Mouse (Mus musculus): ENCODE results near the gene Abcf3.

Abcf3 gene

GRCm38 (mm10) chr16:20548096-20548948, at the start of gene Abcf3:
Abcf3 (plus strand) TSS chr16:20548577.
- DNase-seq (ENCODE audit: low spot score), result peak; percentile 98

GRCm38 (mm10) chr16:20498677-20499475, 49.5 kb upstream of the Abcf3 start, which contains the start of gene Eif2b5:
Eif2b5 (plus strand) TSS chr16:20498817.
- DNase-seq (ENCODE audit: low spot score), result peak; percentile 88

- no peak for DNase-seq (ENCODE audit: low spot score)
These were observed 42.4 kb upstream of the Abcf3 start for GRCm38 (mm10) chr16:20506000-20506399.

GRCm38 (mm10) chr16:20509349-20509748, 39.0 kb upstream of the Abcf3 start:
- DNase-seq (ENCODE audit: low spot score), result peak; percentile 52

- DNase-seq (ENCODE audit: low spot score), result no peak
These were observed 37.0 kb upstream of the Abcf3 start for GRCm38 (mm10) chr16:20511277-20511847.

- no peak for DNase-seq (ENCODE audit: low spot score)
These were observed 32.3 kb upstream of the Abcf3 start for GRCm38 (mm10) chr16:20516032-20516431.

- DNase-seq (ENCODE audit: low spot score), result peak; percentile 90
These were observed 31.6 kb upstream of the Abcf3 start, which contains the start of gene Dvl3 for GRCm38 (mm10) chr16:20516726-20517201. Dvl3 (plus strand) TSS chr16:20516982.

GRCm38 (mm10) chr16:20517216-20517615, 31.2 kb upstream of the Abcf3 start:
- no peak for DNase-seq (ENCODE audit: low spot score)

GRCm38 (mm10) chr16:20517701-20518374, 30.5 kb upstream of the Abcf3 start:
- peak; percentile 39 for DNase-seq (ENCODE audit: low spot score)

GRCm38 (mm10) chr16:20523886-20524285, 24.5 kb upstream of the Abcf3 start:
- no peak for DNase-seq (ENCODE audit: low spot score)

GRCm38 (mm10) chr16:20528779-20529178, 19.6 kb upstream of the Abcf3 start:
- DNase-seq (ENCODE audit: low spot score), result no peak

- DNase-seq (ENCODE audit: low spot score), result no peak
These were observed 19.0 kb upstream of the Abcf3 start for GRCm38 (mm10) chr16:20529375-20529774.

GRCm38 (mm10) chr16:20530941-20531340, 17.4 kb upstream of the Abcf3 start:
- no peak for DNase-seq (ENCODE audit: low spot score)

- DNase-seq (ENCODE audit: low spot score), result no peak
These were observed 13.6 kb upstream of the Abcf3 start for GRCm38 (mm10) chr16:20534617-20535295.

- peak; percentile 96 for DNase-seq (ENCODE audit: low spot score)
These were observed 12.9 kb upstream of the Abcf3 start, which contains the start of gene Ap2m1 for GRCm38 (mm10) chr16:20535296-20536080. Ap2m1 (plus strand) TSS chr16:20535478.

- DNase-seq (ENCODE audit: low spot score), result no peak
These were observed 12.2 kb upstream of the Abcf3 start for GRCm38 (mm10) chr16:20536081-20536665.

- peak; percentile 53 for DNase-seq (ENCODE audit: low spot score)
These were observed 11.3 kb upstream of the Abcf3 start for GRCm38 (mm10) chr16:20537071-20537471.

- DNase-seq (ENCODE audit: low spot score), result no peak
These were observed 10.6 kb upstream of the Abcf3 start for GRCm38 (mm10) chr16:20537601-20538320.

- no peak for DNase-seq (ENCODE audit: low spot score)
These were observed 8.7 kb upstream of the Abcf3 start for GRCm38 (mm10) chr16:20539649-20540048.

Data from MN1 (cell line).